Mouse (Mus musculus) thymus, adult 2 months (tissue): ENCODE results near the gene Coasy.

Experiments used
- CTCF ChIP-seq: fragments of 200-500 bp; IDR thresholded peaks from 2 replicates; pipeline ENCODE4 v1.5.1; 2012; ENCODE audit warnings: mild to moderate bottlenecking, control low read depth, low read length, moderate library complexity, borderline replicate concordance; ENCODE audit not compliant: control insufficient read depth, poor library complexity, insufficient read depth; ENCODE audit errors: extremely low read depth
- POLR2A ChIP-seq: fragments of 200-500 bp; IDR thresholded peaks from 2 replicates; pipeline ENCODE4 v1.6.1; 2012; ENCODE audit warnings: mild to moderate bottlenecking, low read length, control low read depth, moderate library complexity; ENCODE audit not compliant: control insufficient read depth, poor library complexity, insufficient read depth; ENCODE audit errors: extremely low read depth

GRCm38 (mm10) chr11:101084246-101084645 lies 1.9 kb downstream of the Coasy start:
- TF ChIP-seq POLR2A (no peak), CTCF (no peak)
